Mouse (Mus musculus): ENCODE measurements around the gene Glud1.

The Glud1 gene

GRCm38 (mm10) chr14:34378560-34379331 is 68.2 kb downstream of the Glud1 start:
- DNase-seq (ENCODE audit: low spot score) = peak; percentile 77

- DNase-seq (ENCODE audit: low spot score) = no peak
Observed at GRCm38 (mm10) chr14:34382921-34383704, 72.6 kb downstream of the Glud1 start.

GRCm38 (mm10) chr14:34393295-34393694 is 82.8 kb downstream of the Glud1 start:
- DNase-seq (ENCODE audit: low spot score) = no peak

Measured in embryo, embryonic 10.5 days (tissue).